Mouse (Mus musculus) liver, adult 2 months (tissue): Measurements from ENCODE around the gene Usp18.

Source experiments
- CTCF ChIP-seq: fragments of 200-500 bp; IDR thresholded peaks from 2 replicates; pipeline ENCODE4 v1.5.1; 2011; ENCODE audit warnings: low read depth, low read length, control low read depth
- POLR2A ChIP-seq: fragments of 200-500 bp; IDR thresholded peaks from 2 replicates; pipeline ENCODE4 v1.6.1; 2011; ENCODE audit warnings: low read length, control low read depth; ENCODE audit not compliant: insufficient read depth; ENCODE audit errors: extremely low read depth

DNA sequence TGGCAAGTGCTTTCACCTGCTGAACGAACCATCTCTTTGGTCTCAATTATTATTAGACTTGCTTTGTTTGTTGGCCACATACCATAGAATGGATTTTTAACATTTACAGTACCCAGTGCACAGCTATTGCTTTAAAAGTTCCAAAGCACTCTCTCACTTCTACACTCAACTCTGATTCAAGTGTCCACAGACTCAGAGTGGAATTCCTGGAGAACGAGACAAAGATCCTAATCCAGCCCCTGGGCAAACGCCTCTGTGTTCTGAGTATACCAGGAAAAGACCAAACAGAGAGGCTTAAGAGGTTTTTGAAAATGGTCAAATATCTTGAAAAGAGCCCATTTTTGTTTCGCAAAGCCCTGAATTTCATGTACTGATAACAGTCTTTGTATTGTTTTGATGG, 32.7 kb upstream of the Usp18 start:
- TF ChIP-seq POLR2A (no peak), CTCF (no peak)
